Mouse (Mus musculus) monocyte, adult 2 months (primary cell): ENCODE measurements around the gene Aqp9.
A peak's percentile ranks its signal among the peaks of the same experiment; 100 is the strongest.

ENCODE experiments used
- DNase-seq, 2 experiments: peaks; one replicate each; pipeline ENCODE4 v3.0.0; 2022; ENCODE audit warnings: low spot score in 2 of 2, low read depth in 1 of 2

Gene Aqp9

GRCm38 (mm10) chr9:71168511-71168910, at the start of gene Aqp9:
Gene Aqp9 (minus strand): TSS chr9:71168682.
- DNase-seq, result no peak

DNA sequence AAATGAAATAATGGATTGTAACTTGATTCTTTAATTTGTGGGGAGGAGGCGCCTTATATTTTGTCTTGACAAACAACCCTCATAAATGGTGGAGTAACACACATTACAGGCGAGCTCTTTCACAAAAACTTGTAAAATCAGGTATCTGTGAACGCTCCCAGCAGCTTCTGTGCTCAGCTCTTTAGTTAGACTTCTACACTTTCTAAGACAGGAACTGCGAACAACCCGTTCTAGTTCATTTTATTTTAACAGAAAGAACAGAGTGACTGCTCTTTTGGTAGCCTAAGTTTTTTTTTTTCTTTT, 49.3 kb upstream of the Aqp9 start:
- no peak for DNase-seq

- DNase-seq, result no peak
Observed at GRCm38 (mm10) chr9:71216996-71217792, 48.7 kb upstream of the Aqp9 start.

- no peak for DNase-seq
Observed at GRCm38 (mm10) chr9:71216036-71216995, 47.8 kb upstream of the Aqp9 start.

GRCm38 (mm10) chr9:71215248-71216035, 47.0 kb upstream of the Aqp9 start, which contains the start of gene Aldh1a2:
Gene Aldh1a2 (plus strand): TSS chr9:71215789.
- DNase-seq, result peak in 1 of 2 experiments; percentile 28

- DNase-seq, result peak; percentile 44 to 48
Observed at GRCm38 (mm10) chr9:71213636-71214035, 45.2 kb upstream of the Aqp9 start.

GRCm38 (mm10) chr9:71210870-71211269, 42.4 kb upstream of the Aqp9 start:
- DNase-seq, result no peak

GRCm38 (mm10) chr9:71209299-71209698, 40.8 kb upstream of the Aqp9 start:
- no peak for DNase-seq

DNA sequence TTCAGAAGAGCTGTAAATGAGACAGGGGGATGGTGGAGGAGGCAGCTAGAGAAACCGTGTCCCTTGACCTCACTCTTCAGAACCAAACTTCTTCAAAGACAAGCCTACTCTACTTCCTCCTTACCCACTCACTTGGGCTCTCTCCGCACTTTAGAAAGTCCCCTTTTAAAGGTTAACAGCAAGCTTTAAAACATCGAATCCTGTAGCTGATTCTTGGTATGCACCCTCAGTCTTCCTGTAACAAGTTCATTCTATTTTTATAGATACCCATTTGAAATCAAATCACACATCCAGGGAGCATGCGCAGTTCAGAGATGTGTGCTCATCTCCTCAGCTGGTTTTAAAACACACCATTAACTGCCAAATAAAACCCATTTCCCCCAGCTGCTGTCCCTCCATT, 33.8 kb upstream of the Aqp9 start:
- DNase-seq, result no peak

- no peak for DNase-seq
Observed at GRCm38 (mm10) chr9:71198826-71199225, 30.3 kb upstream of the Aqp9 start.

- peak in 1 of 2 experiments; percentile 62 for DNase-seq
Observed at GRCm38 (mm10) chr9:71188647-71189415, 20.3 kb upstream of the Aqp9 start.

GRCm38 (mm10) chr9:71187396-71187795, 18.9 kb upstream of the Aqp9 start:
- DNase-seq, result no peak

- no peak for DNase-seq
Observed at GRCm38 (mm10) chr9:71185823-71186222, 17.3 kb upstream of the Aqp9 start.

- DNase-seq, result no peak
Observed at GRCm38 (mm10) chr9:71185285-71185684, 16.8 kb upstream of the Aqp9 start.

DNA sequence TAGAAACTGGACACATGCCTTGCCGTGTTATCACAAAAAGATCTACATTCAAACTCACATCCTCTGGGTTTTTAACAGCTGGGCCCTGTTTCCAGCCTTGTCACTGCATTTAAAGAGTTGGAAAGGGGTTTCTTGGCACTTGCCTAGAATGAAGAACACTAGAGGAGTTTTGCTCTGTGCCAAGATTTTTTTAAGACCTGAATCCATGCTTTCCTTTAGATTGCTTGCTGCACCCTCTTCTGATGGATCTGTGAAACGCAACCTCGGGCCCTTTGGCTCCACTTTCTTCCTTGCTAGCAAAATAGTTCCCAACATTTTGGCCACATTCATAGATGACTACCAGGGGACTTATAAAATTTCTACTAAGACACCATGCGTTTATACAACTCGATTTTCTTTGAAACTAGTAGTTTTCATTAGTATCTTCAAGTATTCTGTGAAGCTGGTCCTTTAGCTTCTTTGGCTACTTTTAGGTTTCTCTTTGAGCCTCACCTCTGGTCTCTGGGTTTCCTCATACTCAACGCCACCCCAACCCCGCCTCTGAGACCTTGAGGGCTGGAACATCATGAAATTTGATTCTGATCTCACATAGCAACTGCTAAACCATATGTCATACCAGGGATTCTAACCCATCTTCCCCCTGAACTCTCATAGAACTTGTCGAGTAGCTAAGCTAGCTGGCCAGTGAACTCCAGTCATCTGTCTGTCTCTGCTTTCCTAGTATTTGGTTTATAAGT, 11.7 kb upstream of the Aqp9 start:
- no peak for DNase-seq

- no peak for DNase-seq
Observed at GRCm38 (mm10) chr9:71179276-71179896, 10.9 kb upstream of the Aqp9 start.

DNA sequence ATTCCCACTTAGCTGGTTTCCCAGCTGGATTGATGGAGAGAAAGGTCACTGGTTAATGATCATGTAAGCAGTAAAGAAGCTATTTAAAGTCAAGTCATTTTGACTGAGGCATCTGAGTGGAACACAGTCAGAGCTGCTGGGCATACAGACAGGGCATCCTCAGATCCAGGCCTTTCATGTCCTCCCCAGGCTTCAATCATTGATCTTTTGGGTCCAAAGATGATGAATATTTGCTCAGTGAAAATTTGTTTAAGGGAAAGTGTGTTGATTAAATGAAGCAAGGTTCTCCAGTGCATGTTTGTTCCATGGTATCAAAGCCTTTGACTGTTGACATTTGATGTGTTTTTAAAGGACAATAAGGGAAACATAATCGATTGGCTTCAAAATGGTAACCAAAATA, 7.2 kb upstream of the Aqp9 start:
- DNase-seq, result no peak

DNA sequence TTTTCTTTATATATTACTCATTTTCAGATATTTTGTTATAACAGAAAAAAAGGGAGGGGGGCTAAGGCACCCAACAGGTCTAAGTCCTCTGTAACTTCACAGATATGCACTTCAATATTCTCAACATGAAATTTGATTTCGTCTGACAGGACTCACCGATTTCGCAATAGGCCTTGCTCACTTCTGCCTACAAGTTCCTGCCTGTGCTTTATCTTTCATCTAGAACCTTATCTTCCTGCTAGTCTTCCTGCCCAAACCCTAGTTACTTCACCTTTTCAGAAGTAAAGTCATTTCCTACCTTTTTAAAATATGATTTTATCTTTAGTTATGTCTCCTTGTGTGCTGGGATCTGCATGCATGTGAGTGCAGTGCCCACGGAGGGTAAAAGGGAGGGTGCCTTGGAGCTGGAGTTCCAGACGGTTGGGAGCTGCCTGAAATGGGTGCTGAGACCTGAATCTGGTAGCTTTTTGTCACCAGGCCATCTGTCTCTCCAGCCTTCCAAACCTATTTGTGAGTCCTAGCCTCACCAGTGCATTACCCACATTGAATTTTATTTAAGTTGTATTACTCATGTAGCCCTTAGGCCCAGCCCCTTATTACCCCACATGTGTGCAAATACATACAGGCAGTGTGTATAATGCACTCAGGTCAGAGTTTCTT, 6.0 kb upstream of the Aqp9 start:
- DNase-seq, result no peak

DNA sequence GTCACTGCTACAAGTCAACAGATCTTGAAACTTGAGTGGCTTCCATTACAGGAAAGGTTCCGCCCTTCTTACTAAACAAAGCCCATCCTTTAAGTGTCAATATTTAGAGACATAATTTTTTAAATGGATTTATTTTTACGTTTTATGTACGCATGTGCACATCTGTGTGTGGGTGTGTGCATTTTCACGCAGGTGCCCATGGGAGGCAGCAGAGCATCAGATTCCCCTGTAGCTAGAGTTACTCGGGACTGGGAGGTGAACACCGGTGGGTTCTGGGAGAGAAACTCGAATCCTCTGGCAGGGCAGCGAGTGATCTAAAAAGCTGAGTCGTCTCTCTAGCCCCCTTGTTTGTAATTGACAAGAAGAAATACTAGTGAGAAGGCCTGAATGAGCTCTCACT, 5.1 kb upstream of the Aqp9 start:
- DNase-seq, result no peak
